Mouse (Mus musculus): ENCODE results near the gene Icos. TPM values are rescaled to one million over a fixed set of nuclear protein-coding genes. Genes with fewer than 3 reads are reported as not detected.

Gene Icos
- polyA plus RNA-seq, 1 experiment, result not detected

- H3K36me3 ChIP-seq (ENCODE audit: control insufficient read depth, insufficient read depth), result no peaks in the 10 kb centered on the region
- no peak for TF ChIP-seq CTCF (IDR thresholded peaks at IDR 0.05; ENCODE audit: control insufficient read depth, insufficient read depth, insufficient read length)
- no peak for TF ChIP-seq MYOD1 (IDR thresholded peaks at IDR 0.05; ENCODE audit: control insufficient read depth, insufficient read length, low read depth)
- H3K4me3 ChIP-seq (ENCODE audit: insufficient read depth, poor library complexity, severe bottlenecking), result no peak overlapping the region
- no peaks in the 10 kb centered on the region for H3K79me2 ChIP-seq (ENCODE audit: control insufficient read depth, insufficient read depth)
- H3K79me3 ChIP-seq (ENCODE audit: low read depth), result no peaks in the 10 kb centered on the region
- H3K27me3 ChIP-seq (ENCODE audit: control insufficient read depth, insufficient read depth, insufficient read length), result peaks cover 5% of the 10 kb centered on the region
- H3ac ChIP-seq (ENCODE audit: control insufficient read depth, insufficient read length, low read depth), result no peak overlapping the region
Observed at GRCm38 (mm10) chr1:61040401-61040800, 62.7 kb downstream of the Icos start.

DNA sequence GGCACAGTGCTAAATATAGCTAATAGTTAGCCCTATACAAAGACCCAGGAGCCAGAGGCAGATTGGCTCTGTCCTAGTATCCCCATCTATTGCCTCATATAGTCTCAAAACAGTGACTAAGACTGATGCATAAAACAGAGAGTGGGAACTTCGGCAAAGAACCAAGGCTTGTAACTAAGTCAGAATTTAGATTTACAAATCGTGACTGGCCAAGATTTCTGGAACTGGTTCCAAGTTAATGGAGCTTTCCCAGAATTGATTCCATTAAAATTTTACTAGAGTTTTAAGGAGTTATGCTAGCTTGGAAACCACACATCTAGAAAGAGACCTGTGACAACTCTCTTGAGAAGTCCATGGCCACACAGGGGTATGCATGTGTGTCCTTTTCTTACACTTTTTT is 65.1 kb downstream of the Icos start:
- Histone ChIP-seq H3K79me2 (ENCODE audit: control insufficient read depth, insufficient read depth) (no peaks in the 10 kb centered on the region), H3ac (ENCODE audit: control insufficient read depth, insufficient read length, low read depth) (no peak overlapping the region)
- TF ChIP-seq MYOD1 (IDR thresholded peaks at IDR 0.05; ENCODE audit: control insufficient read depth, insufficient read length, low read depth) (no peak), MAX (IDR thresholded peaks at IDR 0.05) (no peak), CEBPB (IDR thresholded peaks at IDR 0.05; ENCODE audit: low read depth) (no peak), USF1 (IDR thresholded peaks at IDR 0.05; ENCODE audit: low read depth) (no peak), FOSL1 (IDR thresholded peaks at IDR 0.05; ENCODE audit: insufficient read depth, low read length, poor library complexity, severe bottlenecking) (no peak), MYOG (IDR thresholded peaks at IDR 0.05; ENCODE audit: control insufficient read depth, extremely low read depth, insufficient read length) (no peak), CTCF (IDR thresholded peaks at IDR 0.05; ENCODE audit: control insufficient read depth, insufficient read depth, insufficient read length) (no peak)

GRCm38 (mm10) chr1:61046055-61046705 is 68.5 kb downstream of the Icos start:
- Histone ChIP-seq H3K79me2 (ENCODE audit: control insufficient read depth, insufficient read depth) (no peaks in the 10 kb centered on the region), H3ac (ENCODE audit: control insufficient read depth, insufficient read length, low read depth) (no peak overlapping the region), H3K27me3 (ENCODE audit: control insufficient read depth, insufficient read depth, insufficient read length) (no peaks in the 10 kb centered on the region), H3K36me3 (ENCODE audit: control insufficient read depth, insufficient read depth) (no peaks in the 10 kb centered on the region), H3K79me3 (ENCODE audit: low read depth) (no peaks in the 10 kb centered on the region), H3K4me3 (ENCODE audit: insufficient read depth, poor library complexity, severe bottlenecking) (no peak overlapping the region)
- no peak for TF ChIP-seq MYOG (IDR thresholded peaks at IDR 0.05; ENCODE audit: control insufficient read depth, extremely low read depth, insufficient read length)
- TF ChIP-seq MAX (IDR thresholded peaks at IDR 0.05), result no peak
- no peak for TF ChIP-seq CEBPB (IDR thresholded peaks at IDR 0.05; ENCODE audit: low read depth)
- no peak for TF ChIP-seq MYOD1 (IDR thresholded peaks at IDR 0.05; ENCODE audit: control insufficient read depth, insufficient read length, low read depth)
- no peak for TF ChIP-seq USF1 (IDR thresholded peaks at IDR 0.05; ENCODE audit: low read depth)
- TF ChIP-seq CTCF (IDR thresholded peaks at IDR 0.05; ENCODE audit: control insufficient read depth, insufficient read depth, insufficient read length), result no peak
- no peak for TF ChIP-seq FOSL1 (IDR thresholded peaks at IDR 0.05; ENCODE audit: insufficient read depth, low read length, poor library complexity, severe bottlenecking)

More for the DNA sequence above, 65.1 kb downstream of the Icos start:
- Histone ChIP-seq H3K36me3 (ENCODE audit: control insufficient read depth, insufficient read depth) (no peaks in the 10 kb centered on the region), H3K4me3 (ENCODE audit: insufficient read depth, poor library complexity, severe bottlenecking) (no peak overlapping the region), H3K27me3 (ENCODE audit: control insufficient read depth, insufficient read depth, insufficient read length) (peaks cover 5% of the 10 kb centered on the region), H3K79me3 (ENCODE audit: low read depth) (no peaks in the 10 kb centered on the region)

GRCm38 (mm10) chr1:61047336-61047735 is 69.6 kb downstream of the Icos start:
- Histone ChIP-seq H3K79me2 (ENCODE audit: control insufficient read depth, insufficient read depth) (no peaks in the 10 kb centered on the region), H3K36me3 (ENCODE audit: control insufficient read depth, insufficient read depth) (no peaks in the 10 kb centered on the region), H3K79me3 (ENCODE audit: low read depth) (no peaks in the 10 kb centered on the region), H3K27me3 (ENCODE audit: control insufficient read depth, insufficient read depth, insufficient read length) (no peaks in the 10 kb centered on the region), H3ac (ENCODE audit: control insufficient read depth, insufficient read length, low read depth) (no peak overlapping the region), H3K4me3 (ENCODE audit: insufficient read depth, poor library complexity, severe bottlenecking) (no peak overlapping the region)
- no peak for TF ChIP-seq MYOG (IDR thresholded peaks at IDR 0.05; ENCODE audit: control insufficient read depth, extremely low read depth, insufficient read length)
- TF ChIP-seq FOSL1 (IDR thresholded peaks at IDR 0.05; ENCODE audit: insufficient read depth, low read length, poor library complexity, severe bottlenecking), result no peak
- no peak for TF ChIP-seq USF1 (IDR thresholded peaks at IDR 0.05; ENCODE audit: low read depth)
- TF ChIP-seq CEBPB (IDR thresholded peaks at IDR 0.05; ENCODE audit: low read depth), result no peak
- no peak for TF ChIP-seq CTCF (IDR thresholded peaks at IDR 0.05; ENCODE audit: control insufficient read depth, insufficient read depth, insufficient read length)
- no peak for TF ChIP-seq MYOD1 (IDR thresholded peaks at IDR 0.05; ENCODE audit: control insufficient read depth, insufficient read length, low read depth)
- no peak for TF ChIP-seq MAX (IDR thresholded peaks at IDR 0.05)

Other genes with a start within 250 kb of the Icos start
- gene Ctla4, start 90.9 kb upstream of the Icos start, polyA plus RNA-seq (2012; fragmentation: generic; extraction: Trizol), result not detected

All from C2C12 (cell line).